Mouse (Mus musculus): ENCODE measurements around the gene Itih2. TPM values are rescaled to one million over a fixed set of nuclear protein-coding genes. Genes with fewer than 3 reads are reported as not detected.

The Itih2 gene
- not detected in 2 replicates for polyA plus RNA-seq (2012; ENCODE audit: low replicate concordance)

GRCm38 (mm10) chr2:10131296-10131695, at the start of gene Itih2:
Gene Itih2, minus strand, starts transcription at chr2:10131396.

GRCm38 (mm10) chr2:10153201-10154075, 22.2 kb upstream of the Itih2 start, which contains the start of gene Itih5:
Gene Itih5, plus strand, starts transcription at chr2:10153571.

GRCm38 (mm10) chr2:10080310-10081010, 50.7 kb downstream of the Itih2 start, which contains the start of the genes Atp5c1 and Kin:
Gene Atp5c1, minus strand, starts transcription at chr2:10080510.
Gene Kin, plus strand, starts transcription at chr2:10080593.

GRCm38 (mm10) chr2:10048461-10048860, 82.7 kb downstream of the Itih2 start, which contains the start of gene Taf3:
Gene Taf3, minus strand, starts transcription at chr2:10048596.

Other genes with a start within 250 kb of the Itih2 start
- not detected in 2 replicates for gene 9230102O04Rik, start 241.9 kb downstream of the Itih2 start, polyA plus RNA-seq (2012; ENCODE audit: low replicate concordance)
- 67.8 and 180 TPM in 2 replicates for gene Gata3, start 241.4 kb downstream of the Itih2 start, polyA plus RNA-seq (2012; ENCODE audit: low replicate concordance)
- 23.8 and 24.7 TPM in 2 replicates for gene Taf3, start 82.8 kb downstream of the Itih2 start, polyA plus RNA-seq (2012; ENCODE audit: low replicate concordance)
- 14.5 and 32.5 TPM in 2 replicates for gene Atp5c1, start 50.9 kb downstream of the Itih2 start, polyA plus RNA-seq (2012; ENCODE audit: low replicate concordance)
- gene Kin, start 50.8 kb downstream of the Itih2 start, polyA plus RNA-seq (2012; ENCODE audit: low replicate concordance) = 3.0 and 5.4 TPM in 2 replicates
- 0.72 and 1.9 TPM in 2 replicates for gene Itih5, start 22.2 kb upstream of the Itih2 start, polyA plus RNA-seq (2012; ENCODE audit: low replicate concordance)
- 1.7 and 3.1 TPM in 2 replicates for gene Sfmbt2, start 239.1 kb upstream of the Itih2 start, polyA plus RNA-seq (2012; ENCODE audit: low replicate concordance)

Data from hematopoietic multipotent progenitor cell, adult 10-12 weeks (in vitro differentiated cells).